Mouse (Mus musculus): ENCODE results near the gene Morc1.

DNA sequence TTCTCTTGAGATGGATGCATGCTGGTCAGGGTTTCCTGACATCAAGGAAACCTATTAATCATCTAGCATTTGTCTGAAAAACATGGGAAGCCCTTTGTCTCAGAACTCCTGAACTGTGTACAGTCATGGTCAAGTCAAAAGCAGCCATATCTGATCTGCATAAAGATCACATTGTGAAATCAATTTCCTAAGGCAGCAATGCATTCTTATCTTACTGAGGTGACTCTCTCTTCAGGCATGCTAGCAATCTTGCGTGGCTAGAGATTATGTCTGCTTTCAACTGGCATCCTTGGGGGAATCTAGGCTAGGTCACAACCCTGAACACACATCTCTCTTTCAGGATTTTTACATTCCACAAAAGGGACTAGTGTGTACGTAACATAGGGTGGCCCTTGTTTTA lies 215.2 kb downstream of the Morc1 start:
- TF ChIP-seq POLR2A (IDR thresholded peaks at IDR 0.05; ENCODE audit: borderline replicate concordance, extremely low read depth, low read depth, low read length) (no peak), CTCF (IDR thresholded peaks at IDR 0.05; ENCODE audit: insufficient read depth, low read length) (no peak)
